Mouse (Mus musculus) CH12.LX (cell line): Measurements from ENCODE around the gene H3f3b.

Experiments
- CTCF ChIP-seq, 2 experiments: IDR thresholded peaks in 1 of 2; conservative IDR thresholded peaks in 1 of 2; 2 replicates each; pipeline ENCODE4 v1.5.1; 2011 to 2012; ENCODE audit warnings: low read depth in 2 of 2, low read length in 2 of 2, improper control_type of control experiment in 1 of 2, inconsistent platforms in 1 of 2, mild to moderate bottlenecking in 1 of 2, moderate library complexity in 1 of 2
- MAFK ChIP-seq: IDR thresholded peaks from 2 replicates; pipeline ENCODE4 v1.6.1; 2011; ENCODE audit warnings: low read length, improper control_type of control experiment; ENCODE audit not compliant: insufficient replicate concordance
- POLR2A ChIP-seq: IDR thresholded peaks from 2 replicates; pipeline ENCODE4 v1.6.1; 2011; ENCODE audit warnings: low read depth, mild to moderate bottlenecking, improper control_type of control experiment, low read length
- ZMIZ1 ChIP-seq: IDR thresholded peaks from 2 replicates; pipeline ENCODE4 v1.6.1; 2012; ENCODE audit warnings: low read depth, mild to moderate bottlenecking, inconsistent platforms, low read length, improper control_type of control experiment

- TF ChIP-seq ZMIZ1 (no peak), CTCF (conservative IDR thresholded peaks at IDR 0.05 in 1 of 2, IDR thresholded peaks at IDR 0.05 in 1 of 2; ENCODE audit: low read depth in 2 of 2, low read length in 2 of 2) (no peak), POLR2A (no peak; the same call in 1 of the 2 replicates), MAFK (no peak)
These were observed 20.5 kb downstream of the H3f3b start for GRCm38 (mm10) chr11:116007095-116007850.
